Mouse (Mus musculus) ES-Bruce4 (cell line): ENCODE measurements around the gene Kdr. TPM values are rescaled to one million over a fixed set of nuclear protein-coding genes. Genes with fewer than 3 reads are reported as not detected.

Experiments used
- H3K27ac ChIP-seq: 2 replicates; pipeline ENCODE4 v1.5.1; 2012; ENCODE audit warnings: low read length, inconsistent platforms; ENCODE audit not compliant: insufficient read depth
- H3K27me3 ChIP-seq: 2 replicates; pipeline ENCODE4 v1.6.1; 2012; ENCODE audit warnings: mild to moderate bottlenecking, low read length, inconsistent platforms; ENCODE audit not compliant: control insufficient read depth, poor library complexity, insufficient read depth, severe bottlenecking
- H3K36me3 ChIP-seq: 2 replicates; pipeline ENCODE4 v1.6.1; 2012; ENCODE audit warnings: inconsistent platforms, mild to moderate bottlenecking, low read length, moderate library complexity; ENCODE audit not compliant: control insufficient read depth, poor library complexity, insufficient read depth, severe bottlenecking
- H3K4me1 ChIP-seq: one replicate; pipeline ENCODE4 v1.8.1; 2011; ENCODE audit warnings: low read length; ENCODE audit not compliant: control insufficient read depth, insufficient read depth
- H3K4me3 ChIP-seq: 2 replicates; pipeline ENCODE4 v1.5.1; 2011; ENCODE audit warnings: low read depth, mild to moderate bottlenecking, low read length
- H3K9ac ChIP-seq: 2 replicates; pipeline ENCODE4 v1.6.1; 2012; ENCODE audit warnings: low read depth, mild to moderate bottlenecking, inconsistent platforms; ENCODE audit not compliant: poor library complexity, severe bottlenecking
- H3K9me3 ChIP-seq: replicated peaks from 2 replicates; pipeline ENCODE4 v1.6.1; 2012; ENCODE audit warnings: mild to moderate bottlenecking, low read length, inconsistent platforms; ENCODE audit not compliant: control insufficient read depth, poor library complexity, insufficient read depth, severe bottlenecking
- CTCF ChIP-seq: IDR thresholded peaks from one replicate; pipeline ENCODE4 v1.8.1; 2011; ENCODE audit warnings: low read depth, low read length
- EP300 ChIP-seq: IDR thresholded peaks from 2 replicates; pipeline ENCODE4 v1.6.1; 2011; ENCODE audit warnings: low read depth, low read length; ENCODE audit not compliant: insufficient read depth
- POLR2A ChIP-seq: IDR thresholded peaks from one replicate; pipeline ENCODE4 v1.8.1; 2011; ENCODE audit warnings: low read length; ENCODE audit not compliant: insufficient read depth
- polyA plus RNA-seq: library from polyadenylated mRNA; stranded (reverse); fragments of >200 nt; gene quantifications from 2 replicates; pipeline ENCODE4 v1.2.4, GENCODE M21; 2011; ENCODE audit warnings: low read depth; ENCODE audit not compliant: missing spikeins, insufficient read depth, insufficient read length

Gene Kdr
- polyA plus RNA-seq, 1 experiment = 0.46 TPM

DNA sequence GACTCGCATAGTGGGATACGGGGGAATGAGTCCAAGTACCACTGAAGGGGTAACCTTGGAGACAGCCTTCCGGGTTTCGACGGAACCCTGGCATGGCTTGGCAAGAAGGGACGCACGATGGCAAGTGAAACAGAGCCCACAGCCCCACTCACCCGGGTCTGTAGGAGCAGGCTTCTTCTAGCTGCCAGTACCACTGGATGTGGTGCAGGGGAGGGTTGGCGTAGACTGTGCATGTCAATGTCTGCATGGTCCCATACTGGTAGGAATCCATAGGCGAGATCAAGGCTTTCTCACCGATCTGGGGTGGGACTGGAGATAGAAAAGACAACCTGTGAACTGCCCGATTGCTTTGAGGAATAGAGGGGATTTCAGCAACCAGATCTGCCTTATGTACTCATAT is 15.7 kb downstream of the Kdr start:
- no peak overlapping the region for H3K9ac ChIP-seq
- no peaks in the 10 kb centered on the region for H3K4me1 ChIP-seq
- TF ChIP-seq EP300 (no peak), POLR2A (no peak), CTCF (no peak)
- no peaks in the 10 kb centered on the region for H3K36me3 ChIP-seq
- H3K4me3 ChIP-seq = no peak overlapping the region
- H3K9me3 ChIP-seq = 0 out of 2 replicates have a peak, but pooled peaks cover 2% of the 10 kb centered on the region
- H3K27me3 ChIP-seq = no peaks in the 10 kb centered on the region
- H3K27ac ChIP-seq = no peak overlapping the region

DNA sequence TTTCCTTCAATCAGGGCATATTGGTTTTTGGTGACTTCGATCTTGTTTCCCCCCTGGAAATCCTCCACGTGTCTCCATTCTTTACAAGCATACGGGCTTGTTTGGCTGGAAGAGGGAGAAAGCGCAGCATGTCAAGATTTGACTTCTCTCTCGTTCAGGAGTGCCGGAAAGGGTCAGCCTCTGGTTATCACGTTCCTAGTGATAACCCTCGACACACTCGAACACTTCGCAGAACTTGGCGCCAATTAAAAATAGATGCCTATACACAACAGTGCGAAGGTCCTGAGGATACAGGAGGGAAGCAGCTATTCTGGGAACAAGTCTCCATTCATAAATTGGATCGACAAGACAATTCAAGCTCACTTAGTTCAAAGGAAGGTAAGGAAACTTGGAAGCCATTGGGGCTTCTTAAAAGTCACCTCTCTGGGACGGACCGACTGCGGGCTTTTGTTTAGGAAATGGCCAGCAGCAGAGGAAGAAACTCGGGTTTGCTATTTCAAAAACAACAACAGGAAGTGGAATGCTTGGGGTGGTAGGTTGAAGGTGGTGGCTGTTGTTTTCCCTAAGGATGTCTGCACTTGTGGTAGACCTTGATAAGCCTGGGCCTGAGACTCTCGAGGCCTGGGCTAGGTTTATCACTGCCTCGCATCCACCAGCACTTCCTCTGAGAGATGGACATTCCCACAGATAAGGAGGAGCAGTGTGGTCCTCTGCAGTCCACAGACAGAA is 16.4 kb downstream of the Kdr start:
- H3K27ac ChIP-seq = no peak overlapping the region
- no peaks in the 10 kb centered on the region for H3K36me3 ChIP-seq
- H3K4me3 ChIP-seq = no peak overlapping the region
- no peak overlapping the region for H3K9ac ChIP-seq
- H3K27me3 ChIP-seq = no peaks in the 10 kb centered on the region
- 0 out of 2 replicates have a peak, but pooled peaks cover 2% of the 10 kb centered on the region for H3K9me3 ChIP-seq
- TF ChIP-seq CTCF (no peak), POLR2A (no peak), EP300 (no peak)
- H3K4me1 ChIP-seq = no peaks in the 10 kb centered on the region

DNA sequence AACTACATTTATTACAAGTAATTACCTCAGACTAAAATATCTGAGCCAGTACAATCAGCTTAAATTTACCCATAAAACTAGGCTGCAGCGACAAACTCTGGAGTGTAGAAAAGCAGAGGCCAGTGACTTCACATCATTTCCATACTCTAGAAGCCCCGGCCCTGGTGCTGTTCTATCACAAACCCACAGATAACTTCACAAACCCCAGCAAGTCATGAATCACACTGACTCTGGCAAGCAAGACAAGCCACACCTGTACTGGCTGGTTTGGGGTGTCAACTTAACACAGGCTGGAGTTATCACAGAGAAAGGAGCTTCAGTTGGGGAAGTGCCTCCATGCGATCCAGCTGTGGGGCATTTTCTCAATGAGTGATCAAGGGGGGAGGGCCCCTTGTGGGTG is 18.4 kb downstream of the Kdr start:
- 0 out of 2 replicates have a peak, but pooled peaks cover 2% of the 10 kb centered on the region for H3K9me3 ChIP-seq
- no peak overlapping the region for H3K27ac ChIP-seq
- H3K4me1 ChIP-seq = no peaks in the 10 kb centered on the region
- H3K36me3 ChIP-seq = no peaks in the 10 kb centered on the region
- TF ChIP-seq POLR2A = no peak
- no peaks in the 10 kb centered on the region for H3K27me3 ChIP-seq
- no peak overlapping the region for H3K9ac ChIP-seq
- no peak overlapping the region for H3K4me3 ChIP-seq

DNA sequence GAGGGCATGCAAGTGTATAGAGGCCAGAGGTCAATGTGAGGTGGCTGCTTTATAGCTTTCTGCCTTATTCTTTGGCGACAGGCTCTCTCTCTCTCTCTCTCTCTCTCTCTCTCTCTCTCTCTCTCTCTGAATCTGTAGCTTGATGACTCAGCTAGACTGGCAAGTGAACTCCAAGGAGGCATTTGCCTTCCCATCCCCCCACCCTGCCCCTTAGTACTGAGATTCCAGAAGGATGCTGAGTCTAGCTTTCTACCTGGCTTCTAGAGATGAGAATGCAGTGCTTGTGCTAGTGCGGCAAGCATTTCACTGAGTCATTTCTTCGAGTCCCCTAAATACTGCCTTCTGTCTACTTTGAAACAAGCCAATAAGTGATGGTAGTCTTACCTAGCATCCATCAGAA is 21.7 kb downstream of the Kdr start:
- Histone ChIP-seq H3K9me3 (no peaks in the 10 kb centered on the region), H3K27me3 (no peaks in the 10 kb centered on the region)

DNA sequence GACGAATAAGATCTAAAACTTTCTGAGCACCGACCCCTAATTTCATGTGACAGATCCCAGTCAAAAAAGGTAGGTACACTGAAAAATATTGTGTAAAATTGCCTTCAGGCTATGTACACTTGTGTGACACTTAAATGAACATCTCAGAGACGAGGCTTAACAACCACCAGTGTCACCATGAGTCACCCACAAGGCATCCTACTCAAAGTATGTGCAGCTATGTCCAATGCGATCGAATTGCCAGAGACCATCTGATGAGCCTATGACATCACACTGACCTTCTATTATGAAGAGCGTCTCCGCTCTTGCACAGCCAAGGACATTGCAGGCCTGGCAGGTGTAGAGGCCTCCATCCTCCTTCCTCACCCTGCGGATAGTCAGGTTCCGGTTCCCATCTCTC is 22.4 kb downstream of the Kdr start:
- TF ChIP-seq EP300 (no peak), CTCF (no peak), POLR2A (no peak)
- no peaks in the 10 kb centered on the region for H3K4me1 ChIP-seq

More for the DNA sequence above, 21.7 kb downstream of the Kdr start:
- no peak overlapping the region for H3K9ac ChIP-seq
- no peaks in the 10 kb centered on the region for H3K36me3 ChIP-seq
- TF ChIP-seq EP300 (no peak), CTCF (no peak), POLR2A (no peak)
- H3K4me3 ChIP-seq = no peak overlapping the region
- H3K4me1 ChIP-seq = no peaks in the 10 kb centered on the region
- no peak overlapping the region for H3K27ac ChIP-seq

DNA sequence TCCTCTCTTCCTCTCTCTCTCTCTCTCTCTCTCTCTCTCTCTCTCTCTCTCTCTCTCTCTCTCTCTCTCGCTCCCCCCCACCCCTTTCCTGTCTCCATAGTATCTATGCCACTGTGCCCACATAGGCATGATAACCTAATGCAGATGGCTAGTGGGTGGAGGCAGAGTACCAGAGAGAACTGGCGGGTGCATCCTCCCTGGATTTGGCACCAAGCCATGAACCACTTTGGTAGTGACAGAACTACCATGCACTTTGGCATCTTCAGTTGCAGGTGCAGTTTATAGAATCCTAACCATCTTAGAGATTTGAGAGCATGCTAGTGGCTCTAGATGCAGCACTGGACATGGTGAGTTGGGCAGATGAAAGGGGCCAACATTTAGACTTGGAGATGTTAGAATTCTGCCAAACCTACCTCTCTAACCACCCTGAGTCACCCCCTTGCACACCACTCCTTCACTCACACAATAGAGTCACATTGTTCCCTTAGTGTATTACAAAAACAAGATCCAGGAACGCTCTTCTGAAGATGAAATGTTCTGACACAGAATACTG is 23.4 kb downstream of the Kdr start:
- Histone ChIP-seq H3K9me3 (no peaks in the 10 kb centered on the region), H3K36me3 (no peaks in the 10 kb centered on the region), H3K4me3 (no peak overlapping the region), H3K27ac (no peak overlapping the region), H3K9ac (no peak overlapping the region), H3K27me3 (no peaks in the 10 kb centered on the region), H3K4me1 (no peaks in the 10 kb centered on the region)
- no peak for TF ChIP-seq POLR2A
- TF ChIP-seq CTCF = no peak
- no peak for TF ChIP-seq EP300

More for the DNA sequence above, 22.4 kb downstream of the Kdr start:
- Histone ChIP-seq H3K9ac (no peak overlapping the region), H3K9me3 (no peaks in the 10 kb centered on the region), H3K4me3 (no peak overlapping the region), H3K27ac (no peak overlapping the region), H3K36me3 (no peaks in the 10 kb centered on the region), H3K27me3 (no peaks in the 10 kb centered on the region)
